Mouse (Mus musculus): ENCODE data around the gene Tesk2. TPM values are rescaled to one million over a fixed set of nuclear protein-coding genes. Genes with fewer than 3 reads are reported as not detected.

Tesk2 gene
- polyA plus RNA-seq, 1 experiment, result 3.1 TPM

DNA sequence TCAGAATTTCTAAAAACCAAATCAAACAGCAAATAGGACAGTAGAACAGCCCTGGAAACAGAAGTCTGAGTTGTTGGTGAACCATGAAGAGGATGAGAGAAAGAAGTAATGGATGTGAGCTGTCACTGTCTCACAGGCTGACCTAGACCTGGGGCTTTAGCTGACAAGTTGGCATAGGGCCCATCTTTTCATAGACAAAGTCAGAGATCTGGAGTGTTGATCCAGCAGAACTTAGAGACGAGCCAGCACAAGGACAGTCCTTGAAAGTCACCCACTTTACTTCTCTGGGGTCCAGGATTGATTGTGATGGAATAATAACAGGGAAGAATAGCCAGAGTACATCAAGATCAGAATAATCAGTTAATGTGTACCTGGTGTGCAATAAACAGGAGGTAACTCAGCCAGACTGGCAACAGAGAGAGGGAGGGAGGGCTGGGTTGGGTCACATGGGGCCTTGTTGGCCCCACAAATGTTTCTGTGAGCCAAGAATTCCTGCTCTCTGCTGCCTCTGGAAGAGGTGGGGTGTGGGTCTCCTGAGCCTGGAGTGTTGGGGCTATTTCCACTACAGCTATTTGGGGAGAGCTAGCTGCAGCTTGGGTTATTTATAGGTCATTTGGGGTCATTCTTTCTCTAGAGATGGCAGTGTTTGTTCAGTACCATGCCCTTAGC, 75.8 kb downstream of the Tesk2 start:
- H3K27ac ChIP-seq (ENCODE audit: insufficient read depth, low read length), result no peak overlapping the region
- WGBS, result 74% methylated on average over 1 of the region's 1 CpGs
- no peaks in the 10 kb centered on the region for H3K4me1 ChIP-seq (ENCODE audit: control insufficient read depth, insufficient read depth, insufficient read length)
- no peak for DNase-seq (ENCODE audit: low read depth in 1 of 2, low spot score in 2 of 2)
- H3K27me3 ChIP-seq (ENCODE audit: control insufficient read depth, insufficient read depth, low read length), result no peaks in the 10 kb centered on the region
- no peak for TF ChIP-seq POLR2A (IDR thresholded peaks at IDR 0.05; ENCODE audit: low read depth, low read length)
- no peak for TF ChIP-seq CTCF (IDR thresholded peaks at IDR 0.05; ENCODE audit: extremely low read depth, insufficient read depth, insufficient read length, insufficient replicate concordance)
- H3K4me3 ChIP-seq (ENCODE audit: extremely low read depth, insufficient read depth, insufficient read length), result no peak overlapping the region
- peaks cover 4% of the 10 kb centered on the region; the same call in 1 of the 2 replicates for H3K36me3 ChIP-seq (ENCODE audit: control insufficient read depth, insufficient read depth, low read length)

- Histone ChIP-seq H3K4me3 (ENCODE audit: extremely low read depth, insufficient read depth, insufficient read length) (no peak overlapping the region), H3K27ac (ENCODE audit: insufficient read depth, low read length) (no peak overlapping the region), H3K4me1 (ENCODE audit: control insufficient read depth, insufficient read depth, insufficient read length) (no peaks in the 10 kb centered on the region), H3K36me3 (ENCODE audit: control insufficient read depth, insufficient read depth, low read length) (peaks cover 16% of the 10 kb centered on the region), H3K27me3 (ENCODE audit: control insufficient read depth, insufficient read depth, low read length) (no peaks in the 10 kb centered on the region)
- TF ChIP-seq POLR2A (IDR thresholded peaks at IDR 0.05; ENCODE audit: low read depth, low read length) (no peak), CTCF (IDR thresholded peaks at IDR 0.05; ENCODE audit: extremely low read depth, insufficient read depth, insufficient read length, insufficient replicate concordance) (no peak)
- WGBS, result 34% methylated on average over 5 of the region's 5 CpGs
- DNase-seq (ENCODE audit: low read depth in 1 of 2, low spot score in 2 of 2), result no peak
Measured at GRCm38 (mm10) chr4:116799901-116800300, 79.2 kb downstream of the Tesk2 start.

GRCm38 (mm10) chr4:116807197-116808129, 86.7 kb downstream of the Tesk2 start, which contains the start of the genes Toe1 and Mutyh:
Gene Toe1, minus strand, starts transcription at chr4:116807640.
Gene Mutyh, plus strand, starts transcription at chr4:116807723.
- peak within 1 kb of the TSS; percentile 91 for H3K4me3 ChIP-seq (ENCODE audit: extremely low read depth, insufficient read depth, insufficient read length)
- WGBS, result 1% methylated on average over 58 of the region's 58 CpGs
- peaks cover 4% of the 10 kb centered on the region; the same call in 1 of the 2 replicates for H3K4me1 ChIP-seq (ENCODE audit: control insufficient read depth, insufficient read depth, insufficient read length)
- TF ChIP-seq POLR2A (IDR thresholded peaks at IDR 0.05; ENCODE audit: low read depth, low read length), result peak; percentile 70
- TF ChIP-seq CTCF (IDR thresholded peaks at IDR 0.05; ENCODE audit: extremely low read depth, insufficient read depth, insufficient read length, insufficient replicate concordance), result no peak
- peaks cover 10% of the 10 kb centered on the region for H3K36me3 ChIP-seq (ENCODE audit: control insufficient read depth, insufficient read depth, low read length)
- H3K27ac ChIP-seq (ENCODE audit: insufficient read depth, low read length), result peak within 1 kb of the TSS; percentile 92
- peak; percentile 87 to 95 for DNase-seq (ENCODE audit: low read depth in 1 of 2, low spot score in 2 of 2)
- no peaks in the 10 kb centered on the region for H3K27me3 ChIP-seq (ENCODE audit: control insufficient read depth, insufficient read depth, low read length)

DNA sequence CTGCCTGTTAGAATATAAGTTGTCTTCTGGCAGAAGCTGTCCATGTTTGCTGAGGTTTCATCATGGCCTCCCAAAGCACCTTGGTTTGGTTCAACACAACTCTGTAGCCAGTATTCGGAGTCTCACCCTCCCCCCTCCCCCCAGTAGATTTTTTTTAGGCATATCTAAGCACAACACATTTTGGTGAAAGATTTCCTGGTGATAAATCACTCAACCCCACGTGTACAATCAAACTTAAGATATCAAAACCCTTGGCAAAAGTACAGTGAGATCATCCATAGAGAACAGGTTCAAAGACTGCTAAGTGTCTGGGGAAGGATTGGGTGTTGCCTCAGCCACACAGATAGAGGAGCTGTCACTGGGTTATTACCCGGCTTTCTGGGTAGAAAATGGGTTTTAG, 90.3 kb downstream of the Tesk2 start:
- TF ChIP-seq POLR2A (IDR thresholded peaks at IDR 0.05; ENCODE audit: low read depth, low read length) (no peak), CTCF (IDR thresholded peaks at IDR 0.05; ENCODE audit: extremely low read depth, insufficient read depth, insufficient read length, insufficient replicate concordance) (no peak)
- no peaks in the 10 kb centered on the region for H3K27me3 ChIP-seq (ENCODE audit: control insufficient read depth, insufficient read depth, low read length)
- WGBS, result 58% methylated on average over 3 of the region's 3 CpGs

GRCm38 (mm10) chr4:116815276-116815675, 94.5 kb downstream of the Tesk2 start:
- TF ChIP-seq CTCF (IDR thresholded peaks at IDR 0.05; ENCODE audit: extremely low read depth, insufficient read depth, insufficient read length, insufficient replicate concordance) (no peak), POLR2A (IDR thresholded peaks at IDR 0.05; ENCODE audit: low read depth, low read length) (no peak)
- 93% methylated on average over 5 of the region's 5 CpGs for WGBS

More for the DNA sequence above, 90.3 kb downstream of the Tesk2 start:
- no peak overlapping the region for H3K4me3 ChIP-seq (ENCODE audit: extremely low read depth, insufficient read depth, insufficient read length)
- no peak overlapping the region for H3K27ac ChIP-seq (ENCODE audit: insufficient read depth, low read length)
- DNase-seq (ENCODE audit: low read depth in 1 of 2, low spot score in 2 of 2), result no peak
- H3K36me3 ChIP-seq (ENCODE audit: control insufficient read depth, insufficient read depth, low read length), result no peaks in the 10 kb centered on the region
- H3K4me1 ChIP-seq (ENCODE audit: control insufficient read depth, insufficient read depth, insufficient read length), result peaks cover 4% of the 10 kb centered on the region; the same call in 1 of the 2 replicates

DNA sequence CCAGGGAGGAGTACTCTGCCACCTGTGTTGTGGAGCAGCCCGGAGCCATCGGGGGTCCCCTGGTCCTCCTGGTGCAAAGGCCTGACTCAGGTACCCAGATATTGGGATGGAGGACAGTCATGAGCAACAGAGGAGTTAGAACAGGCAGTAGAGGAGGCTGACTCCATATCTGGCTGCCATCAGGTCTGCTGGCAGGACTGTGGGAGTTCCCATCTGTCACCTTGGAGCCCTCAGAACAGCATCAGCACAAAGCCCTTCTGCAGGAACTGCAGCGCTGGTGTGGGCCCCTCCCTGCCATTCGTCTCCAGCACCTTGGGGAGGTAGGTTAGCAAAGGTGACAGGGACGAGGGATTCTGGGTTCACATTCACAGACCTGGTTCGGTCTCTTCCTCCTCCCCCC, 96.7 kb downstream of the Tesk2 start:
- TF ChIP-seq CTCF (IDR thresholded peaks at IDR 0.05; ENCODE audit: extremely low read depth, insufficient read depth, insufficient read length, insufficient replicate concordance), result no peak
- no peak for TF ChIP-seq POLR2A (IDR thresholded peaks at IDR 0.05; ENCODE audit: low read depth, low read length)
- WGBS, result 88% methylated on average over 6 of the region's 6 CpGs
- Histone ChIP-seq H3K36me3 (ENCODE audit: control insufficient read depth, insufficient read depth, low read length) (no peaks in the 10 kb centered on the region; the same call in 1 of the 2 replicates), H3K27ac (ENCODE audit: insufficient read depth, low read length) (no peak overlapping the region), H3K4me3 (ENCODE audit: extremely low read depth, insufficient read depth, insufficient read length) (no peak overlapping the region), H3K27me3 (ENCODE audit: control insufficient read depth, insufficient read depth, low read length) (peaks cover 8% of the 10 kb centered on the region; the same call in 1 of the 2 replicates), H3K4me1 (ENCODE audit: control insufficient read depth, insufficient read depth, insufficient read length) (peaks cover 7% of the 10 kb centered on the region; the same call in 1 of the 2 replicates)
- DNase-seq (ENCODE audit: low read depth in 1 of 2, low spot score in 2 of 2), result no peak

More at GRCm38 (mm10) chr4:116815276-116815675, 94.5 kb downstream of the Tesk2 start:
- H3K36me3 ChIP-seq (ENCODE audit: control insufficient read depth, insufficient read depth, low read length), result no peaks in the 10 kb centered on the region; the same call in 1 of the 2 replicates
- H3K4me3 ChIP-seq (ENCODE audit: extremely low read depth, insufficient read depth, insufficient read length), result no peak overlapping the region
- H3K27me3 ChIP-seq (ENCODE audit: control insufficient read depth, insufficient read depth, low read length), result no peaks in the 10 kb centered on the region
- no peak overlapping the region for H3K27ac ChIP-seq (ENCODE audit: insufficient read depth, low read length)
- no peaks in the 10 kb centered on the region for H3K4me1 ChIP-seq (ENCODE audit: control insufficient read depth, insufficient read depth, insufficient read length)
- no peak for DNase-seq (ENCODE audit: low read depth in 1 of 2, low spot score in 2 of 2)

Measured in spleen, adult 2 months (tissue).